Mouse (Mus musculus) CD8-positive naive resting alpha-beta T cell, adult 2 months (primary cell): ENCODE results near the gene Als2.

Source experiments
- DNase-seq, 2 experiments: peaks; one replicate each; pipeline ENCODE4 v3.0.0; 2022; ENCODE audit warnings: low read depth in 2 of 2, low spot score in 2 of 2

Als2 gene

GRCm38 (mm10) chr1:59166232-59166905, 70.7 kb downstream of the Als2 start:
- DNase-seq = no peak

GRCm38 (mm10) chr1:59163918-59164317, 73.1 kb downstream of the Als2 start:
- no peak for DNase-seq

GRCm38 (mm10) chr1:59163030-59163461, 74.0 kb downstream of the Als2 start, which contains the start of gene Mpp4:
Gene Mpp4 (minus strand): TSS chr1:59163389.
- DNase-seq = no peak

- DNase-seq = no peak
Measured at GRCm38 (mm10) chr1:59162309-59163024, 74.6 kb downstream of the Als2 start.

GRCm38 (mm10) chr1:59161396-59161795, 75.6 kb downstream of the Als2 start:
- no peak for DNase-seq

- no peak for DNase-seq
Measured at GRCm38 (mm10) chr1:59160871-59161270, 76.2 kb downstream of the Als2 start.

- no peak for DNase-seq
Measured at GRCm38 (mm10) chr1:59159136-59159535, 77.9 kb downstream of the Als2 start.

GRCm38 (mm10) chr1:59158498-59158897, 78.5 kb downstream of the Als2 start:
- DNase-seq = no peak

GRCm38 (mm10) chr1:59157846-59158245, 79.2 kb downstream of the Als2 start:
- DNase-seq = no peak

- no peak for DNase-seq
Measured at GRCm38 (mm10) chr1:59152346-59152745, 84.7 kb downstream of the Als2 start.

GRCm38 (mm10) chr1:59150542-59150941, 86.5 kb downstream of the Als2 start:
- no peak for DNase-seq

GRCm38 (mm10) chr1:59144543-59144942, 92.5 kb downstream of the Als2 start:
- peak in 1 of 2 experiments; percentile 24 for DNase-seq

GRCm38 (mm10) chr1:59142809-59143208, 94.2 kb downstream of the Als2 start:
- DNase-seq = peak; percentile 52 to 71

GRCm38 (mm10) chr1:59134419-59134818, 102.6 kb downstream of the Als2 start:
- DNase-seq = no peak

GRCm38 (mm10) chr1:59128879-59129278, 108.2 kb downstream of the Als2 start:
- DNase-seq = no peak

- DNase-seq = no peak
Measured at GRCm38 (mm10) chr1:59125558-59125957, 111.5 kb downstream of the Als2 start.

- peak; percentile 67 to 72 for DNase-seq
Measured at GRCm38 (mm10) chr1:59119720-59120457, 117.1 kb downstream of the Als2 start, which contains the start of gene Tmem237. Gene Tmem237 (minus strand): TSS chr1:59120408.
